Mouse (Mus musculus) kidney, postnatal 14 days (tissue): ENCODE data around the gene 1700011L22Rik.

Source experiments
- DNase-seq: peaks from one replicate; pipeline ENCODE4 v3.0.0; 2022; ENCODE audit warnings: mixed read lengths

The 1700011L22Rik gene

GRCm38 (mm10) chr8:79165276-79165675 is 83.1 kb downstream of the 1700011L22Rik start:
- DNase-seq, result no peak

- no peak for DNase-seq
These were observed 84.0 kb downstream of the 1700011L22Rik start for GRCm38 (mm10) chr8:79164336-79164735.

- peak; percentile 92 for DNase-seq
These were observed 85.6 kb downstream of the 1700011L22Rik start for GRCm38 (mm10) chr8:79162533-79163308.

GRCm38 (mm10) chr8:79161172-79161778 is 87.1 kb downstream of the 1700011L22Rik start:
- DNase-seq, result no peak
